Mouse (Mus musculus) large intestine, adult 2 months (tissue): ENCODE data around the gene Mrps24. TPM values are rescaled to one million over a fixed set of nuclear protein-coding genes. Genes with fewer than 3 reads are reported as not detected.

ENCODE experiments used
- DNase-seq: peaks from one replicate; pipeline ENCODE4 v3.0.0-alpha.2; 2012; ENCODE audit warnings: low read depth, low spot score
- WGBS: fragments of 180-500 bp; shearing (Covaris S2); methylation state at CpG from one replicate; pipeline ENCODE4 v1.1.7; 2018; 5-methylcytosine and 5-hydroxymethylcytosine counted together
- polyA plus RNA-seq: library from polyadenylated mRNA; depleted of rRNA; stranded (reverse); fragments of >200 nt; gene quantifications from 2 replicates; pipeline ENCODE4 v1.2.3, GENCODE M21; 2012; rRNA removed

Mrps24 gene
- polyA plus RNA-seq, 1 experiment = 150 TPM

- 17% methylated on average over 49 of the region's 50 CpGs for WGBS
- peak; percentile 71 for DNase-seq
These were observed 7.7 kb downstream of the Mrps24 start for GRCm38 (mm10) chr11:5707530-5708353.

DNA sequence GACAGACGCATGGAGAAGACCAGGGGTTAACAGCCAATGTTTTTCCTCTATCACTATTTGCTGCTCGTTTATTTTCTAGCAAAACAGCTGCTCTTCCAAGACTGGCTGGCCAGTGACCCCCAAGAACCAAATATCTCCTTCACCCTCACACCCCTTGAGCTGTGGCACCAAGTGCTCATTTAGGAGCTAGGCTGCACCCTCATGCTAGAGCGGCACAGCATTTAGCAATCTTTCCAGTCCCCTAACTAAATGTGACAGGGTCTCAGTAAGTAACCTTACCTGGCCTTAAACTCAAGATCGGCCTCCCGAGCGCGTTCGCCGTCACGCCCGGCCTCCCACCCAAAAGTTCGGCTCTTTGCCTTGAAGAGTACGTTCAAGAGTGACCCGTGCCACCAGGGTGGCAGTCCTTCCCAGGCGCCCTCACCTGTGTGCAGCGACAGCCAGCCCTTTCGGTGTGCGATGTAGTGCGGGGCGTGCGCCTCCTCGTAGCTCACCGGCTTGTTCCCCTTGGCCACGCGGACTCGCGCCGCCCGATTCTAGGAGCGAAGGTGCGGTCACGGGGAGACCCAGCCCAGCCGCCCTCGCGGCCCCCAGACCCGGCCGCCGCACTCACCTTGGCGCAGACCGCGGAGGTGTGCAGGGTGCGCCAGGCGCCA is 8.5 kb downstream of the Mrps24 start:
- WGBS = under 1% methylated on average over 43 of the region's 43 CpGs

GRCm38 (mm10) chr11:5705972-5706371 is 9.5 kb downstream of the Mrps24 start:
- DNase-seq = no peak
- 77% methylated on average over 9 of the region's 9 CpGs for WGBS

More for the DNA sequence above, 8.5 kb downstream of the Mrps24 start:
- DNase-seq = no peak

GRCm38 (mm10) chr11:5703341-5703740 is 12.1 kb downstream of the Mrps24 start:
- no peak for DNase-seq
- 86% methylated on average over 1 of the region's 1 CpGs for WGBS

- DNase-seq = no peak
- 94% methylated on average over 6 of the region's 6 CpGs for WGBS
These were observed 12.5 kb downstream of the Mrps24 start for GRCm38 (mm10) chr11:5702957-5703332.

- DNase-seq = no peak
- WGBS = 70% methylated on average over 5 of the region's 5 CpGs
These were observed 13.1 kb downstream of the Mrps24 start for GRCm38 (mm10) chr11:5702271-5702956.

GRCm38 (mm10) chr11:5701821-5702220 is 13.7 kb downstream of the Mrps24 start:
- 100% methylated on average over 1 of the region's 1 CpGs for WGBS
- DNase-seq = no peak

DNA sequence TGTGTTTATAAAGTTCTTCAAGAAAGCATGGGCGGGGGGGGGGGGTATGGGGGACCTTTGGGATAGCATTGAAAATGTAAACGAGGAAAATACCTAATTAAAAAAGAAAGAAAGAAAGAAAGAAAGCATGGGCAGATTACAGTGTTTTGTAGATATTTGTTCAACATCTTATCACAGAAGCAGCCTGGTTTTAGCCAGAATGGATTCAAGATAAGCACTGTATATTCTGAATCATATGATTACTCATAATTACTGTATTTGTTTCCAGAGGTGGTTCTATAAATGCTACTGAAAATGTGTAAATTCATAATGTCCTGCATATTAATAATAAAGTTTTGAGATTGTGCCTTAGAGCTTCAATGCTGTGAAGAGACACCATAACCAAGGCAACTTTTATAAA is 14.2 kb downstream of the Mrps24 start:
- no peak for DNase-seq
- 76% methylated on average over 2 of the region's 2 CpGs for WGBS

GRCm38 (mm10) chr11:5700808-5701207 is 14.7 kb downstream of the Mrps24 start:
- 88% methylated on average over 7 of the region's 7 CpGs for WGBS
- no peak for DNase-seq

- WGBS = 31% methylated on average over 7 of the region's 7 CpGs
- DNase-seq = no peak
These were observed 23.7 kb downstream of the Mrps24 start for GRCm38 (mm10) chr11:5691775-5692174.

DNA sequence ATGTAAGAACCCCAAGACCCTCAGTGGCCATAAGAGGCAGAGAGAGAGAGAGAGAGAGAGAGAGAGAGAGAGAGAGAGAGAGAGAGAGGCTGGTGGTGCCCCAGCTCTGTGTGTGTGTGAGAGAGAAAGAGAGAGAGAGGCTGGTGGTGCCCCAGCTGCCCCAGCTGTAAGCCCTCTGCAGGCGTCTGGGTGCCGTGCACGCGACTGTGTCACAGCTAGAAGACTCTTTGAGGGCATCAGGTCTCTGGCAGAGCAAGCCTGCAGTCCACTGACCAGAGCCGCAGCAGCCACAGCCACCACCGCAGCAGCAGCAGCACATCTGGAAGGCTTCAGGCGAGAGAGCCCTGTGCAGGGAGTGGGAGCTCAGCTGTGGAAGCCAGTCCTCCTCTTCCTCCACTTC is 31.2 kb downstream of the Mrps24 start:
- WGBS = 39% methylated on average over 7 of the region's 7 CpGs
- no peak for DNase-seq

DNA sequence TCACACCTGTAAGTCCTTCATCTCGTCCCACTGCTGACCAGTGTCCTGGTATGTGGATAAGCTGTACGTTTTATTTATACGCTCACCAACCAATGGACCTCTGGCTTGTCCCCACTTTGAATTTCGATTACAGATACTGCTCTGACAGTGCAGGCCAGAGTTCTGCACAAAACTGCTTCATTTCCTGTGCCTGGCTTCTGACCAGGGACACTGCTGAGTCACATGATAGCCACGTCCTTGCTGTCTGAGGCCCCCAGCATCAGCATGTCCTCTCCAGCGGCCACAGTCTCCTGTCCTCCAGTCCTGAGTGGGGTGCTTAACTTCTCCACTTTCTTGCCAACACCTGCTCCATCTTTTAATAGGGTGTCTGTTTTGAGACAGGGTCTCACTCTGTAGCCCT is 32.9 kb downstream of the Mrps24 start:
- DNase-seq = no peak
- 61% methylated on average over 6 of the region's 6 CpGs for WGBS

Other genes starting within 250 kb of the Mrps24 start
- gene Xbp1, start 195.0 kb downstream of the Mrps24 start, polyA plus RNA-seq = 164 and 209 TPM in 2 replicates
- gene Ccdc117, start 173.5 kb downstream of the Mrps24 start, polyA plus RNA-seq = 4.6 and 5.5 TPM in 2 replicates
- not detected in 2 replicates for gene Ankrd36, start 146.0 kb downstream of the Mrps24 start, polyA plus RNA-seq
- gene Urgcp, start 46.7 kb upstream of the Mrps24 start, polyA plus RNA-seq = 26.0 and 34.9 TPM in 2 replicates
- 122 and 136 TPM in 2 replicates for gene Dbnl, start 72.8 kb upstream of the Mrps24 start, polyA plus RNA-seq
- 0.91 and 1.3 TPM in 2 replicates for gene Pgam2, start 88.1 kb upstream of the Mrps24 start, polyA plus RNA-seq
- gene Polm, start 122.3 kb upstream of the Mrps24 start, polyA plus RNA-seq = 30.8 and 41.7 TPM in 2 replicates
- 16.2 and 22.5 TPM in 2 replicates for gene Aebp1, start 146.3 kb upstream of the Mrps24 start, polyA plus RNA-seq
- gene Pold2, start 162.6 kb upstream of the Mrps24 start, polyA plus RNA-seq = 153 and 179 TPM in 2 replicates
- 17.3 and 23.4 TPM in 2 replicates for gene Myl7, start 183.1 kb upstream of the Mrps24 start, polyA plus RNA-seq
- gene Gck, start 234.4 kb upstream of the Mrps24 start, polyA plus RNA-seq = 0.42 and 0.66 TPM in 2 replicates
- 85.2 and 96.1 TPM in 2 replicates for gene Ykt6, start 240.0 kb upstream of the Mrps24 start, polyA plus RNA-seq